ENCODE assay signal across 20 mouse cellular contexts in genomic region chr1:156024831-156025503, GRCm38 (mm10). TPM values are rescaled to one million over a fixed set of nuclear protein-coding genes. Genes with fewer than 3 reads are reported as not detected.
DNase-seq lines count a peak whose midpoint lies in the region; ATAC-seq and TF ChIP-seq lines count a peak whose summit lies in the region.
"Had no signal": no experiment of that assay in that cellular context is flagged by ENCODE, and none has a peak within 500 bp of the region (broad histone marks: within the 10 kb centered on the region; RNA-seq: fewer than 3 reads in every experiment).

No protein-coding gene starts in this region.

- TF ChIP-seq CTCF in layer of hippocampus, adult 2 months (conservative IDR thresholded peaks at IDR 0.05) = no peak
- no peak for TF ChIP-seq CTCF in cerebellum, adult 2 months (IDR thresholded peaks at IDR 0.05; ENCODE audit: borderline replicate concordance, insufficient read depth, low read depth, low read length)

- DNase-seq in layer of hippocampus, adult 2 months (ENCODE audit: low spot score in 2 of 2) = peak; percentile 11 to 35
- no peak for DNase-seq in layer of hippocampus, adult 8-10 months (ENCODE audit: low spot score in 2 of 2)
- peak; percentile 71 for DNase-seq in 416B (ENCODE audit: low read depth)
- peak; percentile 77 for DNase-seq in brain, adult 2 months (ENCODE audit: low read depth, low spot score)
- no peak for DNase-seq in natural killer cell, adult 2 months (ENCODE audit: low spot score in 2 of 2)
- no peak for DNase-seq in cerebellum, adult 2 months
- DNase-seq: adrenal gland, postnatal 25 days; cerebellum, adult 9-11 months; heart, adult 2 months; lung, embryonic 14.5 days; spleen, adult 18-20 months; thymus, adult 2 months had no signal

- no peak for TF ChIP-seq POLR2A in cerebellum, adult 2 months (IDR thresholded peaks at IDR 0.05; ENCODE audit: borderline replicate concordance, insufficient read depth, low read length)

- peak overlapping the region; percentile 43; the same call in 1 of the 2 replicates for H3K27ac ChIP-seq in layer of hippocampus, adult 2 months
- H3K27ac ChIP-seq in cerebellum, adult 2 months (ENCODE audit: insufficient read depth, low read length) = no peak overlapping the region
- H3K27ac ChIP-seq: forebrain, embryonic 10.5 days; heart, adult 2 months; hindbrain, embryonic 13.5 days; kidney, postnatal 0 days; limb, embryonic 12.5 days; midbrain, embryonic 10.5 days had no signal

- no peak overlapping the region for H3K4me3 ChIP-seq in layer of hippocampus, adult 2 months
- H3K4me3 ChIP-seq in cerebellum, adult 2 months (replicated peaks; ENCODE audit: insufficient read depth, low read depth, low read length) = no peak overlapping the region
- H3K4me3 ChIP-seq: forebrain, embryonic 10.5 days; heart, adult 2 months; hindbrain, embryonic 13.5 days; limb, embryonic 12.5 days; midbrain, embryonic 10.5 days had no signal

- no peaks in the 10 kb centered on the region for H3K27me3 ChIP-seq in cerebellum, adult 2 months (ENCODE audit: control insufficient read depth, insufficient read depth, low read length)
- H3K27me3 ChIP-seq: hindbrain, embryonic 13.5 days; limb, embryonic 12.5 days; Patski had no signal

- peak; percentile 85 for ATAC-seq in megakaryocyte, adult 5-6 weeks (ENCODE audit: poor library complexity, severe bottlenecking)
- ATAC-seq: intestine, postnatal 0 days; Patski had no signal

- 76% methylated on average over 8 of the region's 8 CpGs for WGBS in cerebellum, adult 2 months

- no peaks in the 10 kb centered on the region for H3K4me1 ChIP-seq in cerebellum, adult 2 months (ENCODE audit: control insufficient read depth, insufficient read depth, low read length)
- H3K4me1 ChIP-seq: hindbrain, embryonic 13.5 days; limb, embryonic 12.5 days; midbrain, embryonic 10.5 days had no signal

RNA-seq across cellular contexts. Expression of gene Tor1aip2, which starts 10.2 kb away (rescaled TPM):
- total RNA-seq in layer of hippocampus, adult 2 months (2021) = 10 to 100 TPM; 48.4 to 55.1 TPM
- 10 to 100 TPM; 53.3 to 60.2 (median 56.6) TPM for total RNA-seq in layer of hippocampus, adult 8-10 months (2022)
- 67.4 and 71.1 TPM in 2 replicates for total RNA-seq in megakaryocyte, adult 5-6 weeks (2015)
- 36.6 and 38.4 TPM in 2 replicates for total RNA-seq in megakaryocyte, adult 5-6 weeks (2017)
- 55.5 and 57.7 TPM in 2 replicates for polyA plus RNA-seq in cerebellum, adult 2 months (2012; rRNA removed)

RNA-seq across cellular contexts. Expression of gene Tor1aip1, which starts 11.3 kb away (rescaled TPM):
- 10 to 100 TPM; 32.7 to 33.6 TPM for total RNA-seq in layer of hippocampus, adult 2 months (2021)
- 10 to 100 TPM; 34.9 to 40.8 (median 37.5) TPM for total RNA-seq in layer of hippocampus, adult 8-10 months (2022)
- total RNA-seq in megakaryocyte, adult 5-6 weeks (2015) = 152 and 164 TPM in 2 replicates
- total RNA-seq in megakaryocyte, adult 5-6 weeks (2017) = 66.1 and 109 TPM in 2 replicates
- polyA plus RNA-seq in cerebellum, adult 2 months (2012; rRNA removed) = 25.5 and 26.9 TPM in 2 replicates

RNA-seq across cellular contexts. Expression of gene Cep350, which starts 51.9 kb away (rescaled TPM):
- 10 to 100 TPM; 48.9 to 52.1 TPM for total RNA-seq in layer of hippocampus, adult 2 months (2021)
- total RNA-seq in layer of hippocampus, adult 8-10 months (2022) = 10 to 100 TPM; 52.7 to 58.6 (median 55.4) TPM
- 63.2 and 71.0 TPM in 2 replicates for total RNA-seq in megakaryocyte, adult 5-6 weeks (2015)
- total RNA-seq in megakaryocyte, adult 5-6 weeks (2017) = 56.6 and 73.9 TPM in 2 replicates
- 16.4 and 17.4 TPM in 2 replicates for polyA plus RNA-seq in cerebellum, adult 2 months (2012; rRNA removed)

Comparison
In these comparisons a context has a peak if more than half of its experiments do, and no peak if none do; other contexts are left out.
1. DNase-seq: peak in layer of hippocampus, adult 2 months (2 of 2), 416B (single experiment) and brain, adult 2 months (single experiment); none in layer of hippocampus, adult 8-10 months (0 of 2), natural killer cell, adult 2 months (0 of 2) and cerebellum, adult 2 months (0 of 2).